Mouse (Mus musculus): ENCODE measurements at regions not wholly inside any gene's neighbourhood (a gene's known extent, or its start where the extent isn't known, plus 50 kb on each side); places are given as distances from the start of the nearest gene placed in this dataset.

DNA sequence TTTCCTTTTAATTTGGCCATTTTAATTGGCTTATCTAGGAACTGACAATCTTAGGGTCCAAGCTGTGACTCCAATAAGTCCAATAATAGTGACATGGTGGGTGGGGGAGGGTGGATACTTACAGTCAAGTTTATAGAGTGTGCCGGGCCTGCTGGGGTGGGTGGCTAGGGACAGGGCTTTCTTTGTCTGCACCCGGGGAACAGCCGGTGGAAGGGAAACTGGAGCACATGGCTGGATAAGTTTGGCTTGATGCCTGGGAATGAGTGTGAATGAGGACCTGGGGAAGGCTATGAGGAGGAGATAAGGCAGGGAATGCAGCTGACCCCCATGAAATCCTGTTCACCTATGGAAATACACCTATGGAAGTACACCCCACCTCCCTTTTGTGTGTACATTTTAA lies 81.7 kb upstream of the Cers4 start:
- WGBS = 13% methylated on average over 3 of the region's 3 CpGs
- H3K36me3 ChIP-seq (ENCODE audit: control insufficient read depth, insufficient read depth, low read length) = no peaks in the 10 kb centered on the region

DNA sequence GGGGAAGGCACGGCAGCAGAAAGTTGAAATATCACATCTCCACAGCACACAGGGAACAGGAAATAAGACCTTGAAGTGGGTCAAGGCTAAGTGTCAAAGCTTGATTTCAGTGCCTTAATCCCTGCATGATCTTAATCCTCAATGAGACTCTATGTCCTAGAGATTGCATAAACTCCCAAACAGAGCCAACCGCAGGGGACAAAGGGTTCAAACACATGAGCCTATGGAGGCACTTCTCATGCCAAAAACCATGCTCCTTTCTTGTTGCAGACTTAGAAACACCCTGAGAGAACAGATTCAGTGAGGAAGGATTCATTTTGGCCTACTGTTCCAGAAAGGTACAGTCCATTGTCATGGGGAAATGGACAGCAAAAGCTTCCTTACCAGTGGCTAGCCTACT lies 81.0 kb upstream of the Cers4 start:
- no peaks in the 10 kb centered on the region for H3K27me3 ChIP-seq (ENCODE audit: control insufficient read depth, insufficient read depth, low read length)
- no peaks in the 10 kb centered on the region for H3K36me3 ChIP-seq (ENCODE audit: control insufficient read depth, insufficient read depth, low read length)
- TF ChIP-seq POLR2A (IDR thresholded peaks at IDR 0.05; ENCODE audit: low read depth, low read length) (no peak), CTCF (IDR thresholded peaks at IDR 0.05; ENCODE audit: extremely low read depth, insufficient read length, insufficient replicate concordance, low read depth, low read length) (no peak)
- no peak overlapping the region for H3K4me3 ChIP-seq (ENCODE audit: low read depth, low read length)
- peaks cover 7% of the 10 kb centered on the region; the same call in 1 of the 2 replicates for H3K4me1 ChIP-seq (ENCODE audit: control insufficient read depth, insufficient read depth, insufficient read length, low read length)
- 65% methylated on average over 2 of the region's 2 CpGs for WGBS
- H3K27ac ChIP-seq (ENCODE audit: insufficient read depth, low read depth, low read length) = no peak overlapping the region

More for the DNA sequence above, 81.7 kb upstream of the Cers4 start:
- H3K4me3 ChIP-seq (ENCODE audit: low read depth, low read length) = no peak overlapping the region
- TF ChIP-seq CTCF (IDR thresholded peaks at IDR 0.05; ENCODE audit: extremely low read depth, insufficient read length, insufficient replicate concordance, low read depth, low read length) (no peak), POLR2A (IDR thresholded peaks at IDR 0.05; ENCODE audit: low read depth, low read length) (no peak)
- peaks cover 7% of the 10 kb centered on the region; the same call in 1 of the 2 replicates for H3K4me1 ChIP-seq (ENCODE audit: control insufficient read depth, insufficient read depth, insufficient read length, low read length)
- no peaks in the 10 kb centered on the region for H3K27me3 ChIP-seq (ENCODE audit: control insufficient read depth, insufficient read depth, low read length)
- no peak overlapping the region for H3K27ac ChIP-seq (ENCODE audit: insufficient read depth, low read depth, low read length)

DNA sequence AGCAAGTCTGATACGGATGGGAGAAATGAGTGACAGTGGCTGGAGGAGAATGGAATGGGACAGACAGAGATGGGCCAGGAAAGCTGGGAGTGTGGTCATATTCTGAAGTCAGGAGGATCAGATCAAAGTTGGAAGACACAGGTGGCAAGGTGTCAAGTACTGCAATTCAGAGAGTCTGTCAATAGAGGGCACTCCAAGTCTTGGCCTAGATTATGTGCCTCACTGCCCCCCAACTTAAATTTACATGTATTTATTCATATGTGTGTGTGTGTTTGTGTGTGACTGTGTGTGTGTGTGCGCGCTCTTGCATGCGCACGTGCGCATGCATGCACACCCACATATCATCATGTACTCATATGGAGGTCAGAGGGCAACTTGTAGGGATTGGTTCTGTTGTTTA lies 79.6 kb upstream of the Cers4 start:
- WGBS = 57% methylated on average over 6 of the region's 6 CpGs
- H3K4me1 ChIP-seq (ENCODE audit: control insufficient read depth, insufficient read depth, insufficient read length, low read length) = peaks cover 7% of the 10 kb centered on the region; the same call in 1 of the 2 replicates
- H3K36me3 ChIP-seq (ENCODE audit: control insufficient read depth, insufficient read depth, low read length) = no peaks in the 10 kb centered on the region
- TF ChIP-seq CTCF (IDR thresholded peaks at IDR 0.05; ENCODE audit: extremely low read depth, insufficient read length, insufficient replicate concordance, low read depth, low read length) (peak; percentile 64; the same call in 1 of the 2 replicates), POLR2A (IDR thresholded peaks at IDR 0.05; ENCODE audit: low read depth, low read length) (no peak)
- no peaks in the 10 kb centered on the region for H3K27me3 ChIP-seq (ENCODE audit: control insufficient read depth, insufficient read depth, low read length)
- no peak overlapping the region for H3K4me3 ChIP-seq (ENCODE audit: low read depth, low read length)
- H3K27ac ChIP-seq (ENCODE audit: insufficient read depth, low read depth, low read length) = 0 out of 2 replicates have a peak overlapping the region, but pooled peaks have one; percentile 29

DNA sequence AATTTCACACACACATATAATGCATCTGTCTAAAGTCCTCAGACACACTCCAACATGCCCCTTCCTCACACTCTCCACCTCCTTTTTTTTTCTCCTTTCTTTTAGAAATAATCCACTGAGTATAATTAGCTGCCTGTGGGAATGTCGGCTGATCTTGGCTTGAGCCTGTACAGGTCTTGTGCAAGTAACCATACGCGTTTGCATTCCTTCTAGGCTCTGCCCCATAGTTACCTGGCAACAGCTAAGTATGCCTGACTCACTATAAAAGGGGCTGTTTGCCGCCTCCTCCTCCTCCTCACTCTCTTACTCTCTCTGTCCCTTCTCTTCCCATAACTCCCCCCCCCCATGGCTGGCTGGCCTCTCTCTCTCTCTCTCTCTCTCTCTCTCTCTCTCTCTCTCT lies 79.1 kb upstream of the Cers4 start:
- Histone ChIP-seq H3K4me1 (ENCODE audit: control insufficient read depth, insufficient read depth, insufficient read length, low read length) (peaks cover 7% of the 10 kb centered on the region; the same call in 1 of the 2 replicates), H3K27me3 (ENCODE audit: control insufficient read depth, insufficient read depth, low read length) (no peaks in the 10 kb centered on the region), H3K27ac (ENCODE audit: insufficient read depth, low read depth, low read length) (no peak overlapping the region), H3K4me3 (ENCODE audit: low read depth, low read length) (no peak overlapping the region), H3K36me3 (ENCODE audit: control insufficient read depth, insufficient read depth, low read length) (no peaks in the 10 kb centered on the region)
- TF ChIP-seq CTCF (IDR thresholded peaks at IDR 0.05; ENCODE audit: extremely low read depth, insufficient read length, insufficient replicate concordance, low read depth, low read length) = no peak
- no peak for TF ChIP-seq POLR2A (IDR thresholded peaks at IDR 0.05; ENCODE audit: low read depth, low read length)
- WGBS = 27% methylated on average over 4 of the region's 4 CpGs

DNA sequence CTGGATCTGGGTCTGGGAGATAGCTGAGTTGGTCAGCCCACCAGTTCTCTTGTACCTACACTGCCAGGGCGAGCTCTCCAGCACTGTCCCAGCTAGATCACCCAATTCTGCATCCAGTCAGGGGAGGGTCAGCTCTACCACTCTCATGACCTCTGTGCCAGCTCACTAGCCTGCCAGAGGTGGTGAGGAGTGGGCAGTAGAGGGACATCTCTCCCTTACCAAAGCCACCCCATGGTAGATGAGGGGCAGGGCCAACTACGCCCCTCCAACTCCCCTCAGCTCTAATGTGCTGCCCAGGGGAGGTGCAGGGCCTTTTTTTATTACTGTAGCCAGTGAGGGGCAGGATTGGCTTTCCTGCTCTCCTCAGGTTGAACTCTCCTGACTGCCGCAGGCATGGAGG lies 75.7 kb upstream of the Cers4 start:
- Histone ChIP-seq H3K27me3 (ENCODE audit: control insufficient read depth, insufficient read depth, low read length) (no peaks in the 10 kb centered on the region), H3K36me3 (ENCODE audit: control insufficient read depth, insufficient read depth, low read length) (no peaks in the 10 kb centered on the region), H3K4me3 (ENCODE audit: low read depth, low read length) (no peak overlapping the region), H3K27ac (ENCODE audit: insufficient read depth, low read depth, low read length) (no peak overlapping the region), H3K4me1 (ENCODE audit: control insufficient read depth, insufficient read depth, insufficient read length, low read length) (peaks cover 7% of the 10 kb centered on the region; the same call in 1 of the 2 replicates)
- TF ChIP-seq POLR2A (IDR thresholded peaks at IDR 0.05; ENCODE audit: low read depth, low read length) (no peak), CTCF (IDR thresholded peaks at IDR 0.05; ENCODE audit: extremely low read depth, insufficient read length, insufficient replicate concordance, low read depth, low read length) (no peak)
- 77% methylated on average over 3 of the region's 3 CpGs for WGBS

DNA sequence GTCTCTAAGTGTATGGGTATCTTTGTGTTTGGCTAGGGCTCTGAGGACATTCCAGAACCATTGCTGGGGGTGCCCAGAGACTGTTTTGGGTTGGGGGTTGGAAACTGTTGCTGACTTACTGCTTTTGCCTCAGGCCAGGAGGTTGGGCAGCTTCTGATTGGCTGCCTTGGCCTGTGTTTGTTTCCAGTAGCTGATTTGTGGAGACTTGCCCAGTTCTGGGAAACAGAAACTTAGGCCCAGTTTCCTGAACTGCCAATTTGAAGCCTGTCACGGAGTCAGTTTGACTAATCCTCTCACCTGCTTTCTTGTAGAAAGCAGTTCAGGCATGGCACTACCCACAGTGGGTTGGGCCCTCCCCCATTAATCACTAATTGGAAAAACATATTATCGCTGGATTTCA lies 59.7 kb upstream of the Cers4 start:
- Histone ChIP-seq H3K4me3 (ENCODE audit: low read depth, low read length) (no peak overlapping the region), H3K4me1 (ENCODE audit: control insufficient read depth, insufficient read depth, insufficient read length, low read length) (no peaks in the 10 kb centered on the region)
- WGBS = 84% methylated on average over 2 of the region's 2 CpGs

DNA sequence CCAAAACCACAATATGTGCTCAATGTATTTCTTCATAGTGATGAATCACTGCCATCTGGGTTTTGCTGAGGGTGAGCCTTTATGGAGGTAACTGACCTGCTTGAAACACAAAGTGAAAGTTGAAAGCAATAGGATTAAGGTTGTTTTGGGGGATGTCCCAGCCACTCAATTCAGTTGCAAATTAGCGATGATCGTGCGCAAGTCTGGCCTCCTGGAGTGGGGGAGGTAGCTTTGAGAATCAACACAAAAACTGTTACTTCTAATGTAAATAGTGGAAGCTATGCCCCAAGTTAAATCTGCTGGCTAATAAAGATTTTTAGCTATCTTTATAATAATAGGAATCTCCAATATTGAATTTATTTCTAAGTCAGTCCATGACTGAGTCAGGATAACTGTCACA lies 56.3 kb upstream of the Cers4 start:
- H3K36me3 ChIP-seq (ENCODE audit: control insufficient read depth, insufficient read depth, low read length) = no peaks in the 10 kb centered on the region

More for the DNA sequence above, 59.7 kb upstream of the Cers4 start:
- no peak for TF ChIP-seq POLR2A (IDR thresholded peaks at IDR 0.05; ENCODE audit: low read depth, low read length)
- H3K27me3 ChIP-seq (ENCODE audit: control insufficient read depth, insufficient read depth, low read length) = no peaks in the 10 kb centered on the region
- H3K36me3 ChIP-seq (ENCODE audit: control insufficient read depth, insufficient read depth, low read length) = no peaks in the 10 kb centered on the region
- no peak overlapping the region for H3K27ac ChIP-seq (ENCODE audit: insufficient read depth, low read depth, low read length)

More for the DNA sequence above, 56.3 kb upstream of the Cers4 start:
- Histone ChIP-seq H3K4me3 (ENCODE audit: low read depth, low read length) (no peak overlapping the region), H3K27ac (ENCODE audit: insufficient read depth, low read depth, low read length) (no peak overlapping the region), H3K4me1 (ENCODE audit: control insufficient read depth, insufficient read depth, insufficient read length, low read length) (no peaks in the 10 kb centered on the region), H3K27me3 (ENCODE audit: control insufficient read depth, insufficient read depth, low read length) (no peaks in the 10 kb centered on the region)
- WGBS = 91% methylated on average over 3 of the region's 3 CpGs
- TF ChIP-seq POLR2A (IDR thresholded peaks at IDR 0.05; ENCODE audit: low read depth, low read length) (no peak), CTCF (IDR thresholded peaks at IDR 0.05; ENCODE audit: extremely low read depth, insufficient read length, insufficient replicate concordance, low read depth, low read length) (no peak)

Measured in small intestine, adult 2 months (tissue).